Mouse (Mus musculus) right cerebral cortex, adult 2 months (tissue): ENCODE data around the gene Gm20671.
A peak's percentile ranks its signal among the peaks of the same experiment; 100 is the strongest.
"Not testable (repeated sequence)": the region's sequence is repeated elsewhere in the genome, so short reads cannot be mapped to it uniquely, and the experiment has no call there.

Experiments
- DNase-seq, 2 experiments: peaks; one replicate each; pipeline ENCODE4 v3.0.0; 2021 to 2022; ENCODE audit warnings: low spot score in 2 of 2

The Gm20671 gene

GRCm38 (mm10) chr5:32827009-32827408 lies at the start of gene Gm20671:
Gene Gm20671, minus strand, starts transcription at chr5:32827109.
- no peak for DNase-seq

- DNase-seq: no peak
Observed at GRCm38 (mm10) chr5:32872346-32872745, 45.4 kb upstream of the Gm20671 start.

GRCm38 (mm10) chr5:32869389-32870024 lies 42.6 kb upstream of the Gm20671 start:
- no peak for DNase-seq

GRCm38 (mm10) chr5:32863253-32864228 lies 36.6 kb upstream of the Gm20671 start, which contains the start of gene Depdc5:
Gene Depdc5, plus strand, starts transcription at chr5:32863701.
- DNase-seq: peak; percentile 86 to 89

- no peak for DNase-seq
Observed at GRCm38 (mm10) chr5:32862469-32863132, 35.7 kb upstream of the Gm20671 start.

GRCm38 (mm10) chr5:32861082-32861481 lies 34.2 kb upstream of the Gm20671 start:
- DNase-seq: no peak

- DNase-seq: peak; percentile 56 to 59
Observed at GRCm38 (mm10) chr5:32857781-32858220, 30.9 kb upstream of the Gm20671 start.

GRCm38 (mm10) chr5:32855274-32855673 lies 28.4 kb upstream of the Gm20671 start:
- DNase-seq: not testable (repeated sequence)

- DNase-seq: no peak
Observed at GRCm38 (mm10) chr5:32854818-32855217, 27.9 kb upstream of the Gm20671 start.

GRCm38 (mm10) chr5:32853731-32854507 lies 27.0 kb upstream of the Gm20671 start, which contains the start of gene Prr14l:
Gene Prr14l, minus strand, starts transcription at chr5:32854256.
- DNase-seq: peak; percentile 100

GRCm38 (mm10) chr5:32852026-32852425 lies 25.1 kb upstream of the Gm20671 start:
- DNase-seq: no peak

GRCm38 (mm10) chr5:32849580-32849979 lies 22.7 kb upstream of the Gm20671 start:
- not testable (repeated sequence) for DNase-seq

- no peak for DNase-seq
Observed at GRCm38 (mm10) chr5:32849178-32849577, 22.3 kb upstream of the Gm20671 start.

GRCm38 (mm10) chr5:32840029-32840428 lies 13.1 kb upstream of the Gm20671 start:
- no peak for DNase-seq

- no peak for DNase-seq
Observed at GRCm38 (mm10) chr5:32836976-32837375, 10.1 kb upstream of the Gm20671 start.

- no peak for DNase-seq
Observed at GRCm38 (mm10) chr5:32834497-32834896, 7.6 kb upstream of the Gm20671 start.

GRCm38 (mm10) chr5:32830054-32830453 lies 3.1 kb upstream of the Gm20671 start:
- DNase-seq: no peak

GRCm38 (mm10) chr5:32828766-32829165 lies 1.9 kb upstream of the Gm20671 start:
- DNase-seq: not testable (repeated sequence)

- DNase-seq: no peak
Observed at GRCm38 (mm10) chr5:32820471-32820870, 6.4 kb downstream of the Gm20671 start.

GRCm38 (mm10) chr5:32815396-32815795 lies 11.5 kb downstream of the Gm20671 start:
- DNase-seq: no peak

GRCm38 (mm10) chr5:32786454-32786853 lies 40.5 kb downstream of the Gm20671 start:
- not testable (repeated sequence) for DNase-seq
